Mouse (Mus musculus): ENCODE data around the gene Fhit.

Fhit gene

DNA sequence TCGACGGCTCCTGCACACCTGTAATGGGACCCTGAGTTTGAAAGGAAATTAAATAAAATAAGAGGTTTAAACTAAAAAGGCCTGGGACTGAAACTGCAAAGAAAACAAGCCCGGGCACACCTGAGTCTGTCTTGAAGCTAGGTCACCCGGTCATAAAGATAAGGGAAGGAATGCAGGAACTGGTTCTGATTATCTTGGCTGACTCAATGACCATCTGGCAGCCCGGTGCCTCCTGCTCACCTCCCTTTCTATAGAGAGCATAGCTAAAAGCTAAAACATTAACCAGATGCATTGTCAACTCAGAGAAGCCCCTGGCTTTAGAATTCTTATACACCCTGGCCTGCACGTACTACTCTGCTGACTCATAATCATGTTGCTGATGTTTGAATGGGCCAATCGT lies 1032.7 kb downstream of the Fhit start:
- DNase-seq (ENCODE audit: low read depth), result no peak

GRCm38 (mm10) chr14:10126536-10126935 lies 1035.3 kb downstream of the Fhit start:
- DNase-seq (ENCODE audit: low read depth), result no peak

GRCm38 (mm10) chr14:10122176-10122575 lies 1039.7 kb downstream of the Fhit start:
- DNase-seq (ENCODE audit: low read depth), result no peak

GRCm38 (mm10) chr14:10096236-10096635 lies 1065.6 kb downstream of the Fhit start:
- DNase-seq (ENCODE audit: low read depth), result no peak

GRCm38 (mm10) chr14:10079062-10079461 lies 1082.8 kb downstream of the Fhit start:
- DNase-seq (ENCODE audit: low read depth), result no peak

- DNase-seq (ENCODE audit: low read depth), result no peak
Measured at GRCm38 (mm10) chr14:10049947-10050346, 1111.9 kb downstream of the Fhit start.

- DNase-seq (ENCODE audit: low read depth), result no peak
Measured at GRCm38 (mm10) chr14:10047123-10047783, 1114.6 kb downstream of the Fhit start.

GRCm38 (mm10) chr14:10046336-10047122 lies 1115.3 kb downstream of the Fhit start:
- DNase-seq (ENCODE audit: low read depth), result no peak

DNA sequence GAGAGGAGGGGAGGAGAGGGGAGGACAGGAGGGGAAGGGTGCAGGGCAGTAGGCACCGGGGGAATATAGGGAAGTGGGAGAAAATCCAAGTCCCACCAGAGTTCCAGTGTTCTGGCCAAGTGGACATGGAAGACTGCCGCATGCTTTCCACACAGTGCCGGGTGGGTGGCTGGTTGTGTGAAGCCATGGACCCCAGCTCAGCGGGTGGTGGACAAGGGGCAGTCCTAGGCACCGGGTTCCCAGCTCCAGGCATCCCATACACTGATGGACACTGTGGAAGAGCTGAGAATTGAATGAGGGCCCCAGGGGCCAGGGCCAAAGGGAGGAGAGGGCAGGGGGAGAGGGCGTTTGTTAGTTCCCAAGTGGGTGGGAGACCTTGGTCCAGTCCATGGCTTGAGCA lies 1123.8 kb downstream of the Fhit start:
- no peak for DNase-seq (ENCODE audit: low read depth)

DNA sequence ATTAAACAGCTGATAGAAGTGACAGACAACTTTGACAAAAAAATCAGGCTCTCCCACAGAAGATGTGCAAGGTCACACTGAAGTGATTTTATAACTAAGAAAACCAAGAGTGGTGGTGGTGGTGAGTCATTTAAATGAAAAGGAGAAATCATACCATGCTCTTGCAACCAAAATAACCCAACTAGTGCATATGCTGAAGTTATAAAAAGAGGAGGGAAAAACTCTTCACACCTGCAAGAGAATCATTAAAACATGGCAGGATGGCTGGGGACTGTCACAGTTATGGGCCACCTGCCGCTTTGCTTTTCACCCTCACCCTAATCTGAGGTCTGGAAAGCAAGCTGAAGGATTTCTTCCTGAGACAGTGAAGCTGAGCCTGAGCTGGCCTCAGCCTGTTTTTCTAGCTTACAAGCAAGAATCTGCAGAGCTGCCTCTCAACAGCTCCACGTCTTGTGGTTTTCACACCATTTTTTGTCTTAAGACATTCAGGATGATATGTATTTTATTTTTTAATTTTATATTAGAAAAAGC lies 1125.1 kb downstream of the Fhit start:
- no peak for DNase-seq (ENCODE audit: low read depth)

GRCm38 (mm10) chr14:10035682-10036081 lies 1126.2 kb downstream of the Fhit start:
- no peak for DNase-seq (ENCODE audit: low read depth)

DNA sequence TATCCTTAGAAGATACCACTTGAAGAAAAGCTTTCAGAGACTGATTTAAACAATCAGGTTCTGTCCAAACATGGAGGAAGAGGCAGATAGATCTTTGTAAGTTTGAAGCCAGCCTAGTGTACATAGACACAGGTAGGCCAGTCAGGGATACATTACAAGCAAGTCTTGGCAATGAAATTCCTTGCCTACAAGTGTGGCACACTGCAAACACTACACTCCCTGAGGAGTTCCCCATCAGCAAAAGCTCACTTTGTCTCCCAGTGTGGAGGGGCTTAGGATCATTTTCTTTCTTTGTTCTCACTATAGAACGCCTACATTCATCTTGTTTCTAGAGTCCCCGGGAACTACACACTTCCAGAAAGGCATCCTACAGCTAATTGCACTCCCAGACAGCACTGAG lies 1126.6 kb downstream of the Fhit start:
- DNase-seq (ENCODE audit: low read depth), result no peak

GRCm38 (mm10) chr14:10023382-10023781 lies 1138.5 kb downstream of the Fhit start:
- DNase-seq (ENCODE audit: low read depth), result no peak

- no peak for DNase-seq (ENCODE audit: low read depth)
Measured at GRCm38 (mm10) chr14:10022304-10022703, 1139.5 kb downstream of the Fhit start.

- no peak for DNase-seq (ENCODE audit: low read depth)
Measured at GRCm38 (mm10) chr14:10020400-10021140, 1141.3 kb downstream of the Fhit start.

- no peak for DNase-seq (ENCODE audit: low read depth)
Measured at GRCm38 (mm10) chr14:10013817-10014266, 1148.0 kb downstream of the Fhit start.

DNA sequence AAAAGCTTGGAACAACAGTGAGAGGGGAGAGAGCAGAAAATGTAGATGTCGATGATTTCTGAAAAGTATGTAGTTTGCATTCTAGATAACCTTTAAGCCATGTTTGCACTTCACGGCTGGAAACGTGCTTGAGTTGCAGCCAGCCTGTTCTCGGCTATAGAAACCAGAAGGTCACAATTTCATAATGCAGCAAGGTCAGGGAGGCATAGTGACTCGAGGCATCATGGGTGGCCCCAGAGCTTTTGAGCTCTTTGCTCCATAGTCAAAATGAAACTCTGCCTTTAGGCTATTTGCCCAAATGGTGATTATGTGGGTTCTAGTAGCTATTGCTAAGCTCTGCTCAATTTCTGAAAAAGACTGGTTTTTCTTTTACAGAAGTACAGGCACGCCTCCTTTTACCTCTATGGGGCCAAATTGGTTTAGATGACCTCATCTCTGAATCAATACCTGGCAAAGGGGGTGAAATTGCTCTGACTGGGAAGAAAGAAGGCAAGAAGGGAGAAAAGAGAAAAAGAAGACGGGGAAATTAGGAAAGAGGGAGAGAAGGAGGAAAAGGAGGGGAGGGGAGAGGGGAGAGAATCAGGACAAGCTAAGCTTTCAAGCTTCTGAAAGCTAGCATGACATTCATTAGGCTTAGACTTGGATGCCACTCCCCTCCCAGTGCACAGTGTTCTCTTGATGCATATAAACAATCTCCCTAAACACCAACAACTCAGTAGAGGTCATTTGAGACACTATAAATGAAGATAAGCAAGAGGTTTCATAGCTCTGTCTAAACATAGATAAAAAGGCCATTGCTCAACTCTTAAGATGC lies 1148.6 kb downstream of the Fhit start:
- no peak for DNase-seq (ENCODE audit: low read depth)

DNA sequence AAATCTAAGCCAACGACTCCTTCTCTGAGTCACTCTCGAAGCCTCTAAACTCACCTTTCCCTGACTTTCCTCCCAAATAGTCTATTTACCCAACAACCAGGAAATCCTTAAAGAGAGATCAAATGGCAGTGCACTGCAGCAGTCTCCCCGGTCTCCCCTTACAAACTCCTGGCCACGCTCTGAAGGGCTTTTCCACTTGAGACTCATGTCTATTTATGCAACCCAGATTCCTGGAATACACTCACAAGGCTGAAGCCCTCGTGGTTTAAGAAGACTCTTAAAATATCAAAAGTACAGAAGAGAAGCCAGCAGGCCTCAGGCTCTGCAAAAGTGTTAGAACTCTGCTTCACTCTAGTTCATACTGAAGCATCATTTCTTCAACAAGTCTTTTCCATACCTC lies 1155.6 kb downstream of the Fhit start:
- no peak for DNase-seq (ENCODE audit: low read depth)

GRCm38 (mm10) chr14:10003847-10004246 lies 1158.0 kb downstream of the Fhit start:
- DNase-seq (ENCODE audit: low read depth), result no peak

- DNase-seq (ENCODE audit: low read depth), result no peak
Measured at GRCm38 (mm10) chr14:9990677-9991076, 1171.2 kb downstream of the Fhit start.

GRCm38 (mm10) chr14:9976934-9977510 lies 1184.8 kb downstream of the Fhit start:
- DNase-seq (ENCODE audit: low read depth), result no peak
